Mouse (Mus musculus) G1E (cell line): ENCODE results near the gene Tac4.

ENCODE experiments used
- CTCF ChIP-seq: IDR thresholded peaks from 2 replicates; pipeline ENCODE4 v1.5.1; 2012; ENCODE audit warnings: low read depth, low read length, inconsistent platforms, mixed read lengths
- GATA1 ChIP-seq: IDR thresholded peaks from 2 replicates; pipeline ENCODE4 v1.6.1; 2012; ENCODE audit warnings: borderline replicate concordance, low read length, inconsistent platforms, mixed read lengths
- POLR2AphosphoS5 ChIP-seq: IDR thresholded peaks from 2 replicates; pipeline ENCODE4 v1.6.1; 2012; ENCODE audit warnings: low read depth, low read length, inconsistent platforms; ENCODE audit not compliant: insufficient replicate concordance
- TAL1 ChIP-seq: conservative IDR thresholded peaks from 2 replicates; pipeline ENCODE4 v1.6.1; 2012; ENCODE audit warnings: low read depth, low read length, inconsistent platforms, mixed read lengths

- TF ChIP-seq CTCF (peak; percentile 95), GATA1 (no peak), TAL1 (no peak), POLR2AphosphoS5 (no peak)
These were observed 36.8 kb downstream of the Tac4 start for GRCm38 (mm10) chr11:95298146-95298545.
